Mouse (Mus musculus): ENCODE measurements at regions not wholly inside any gene's neighbourhood (a gene's known extent, or its start where the extent isn't known, plus 50 kb on each side); places are given as distances from the start of the nearest gene placed in this dataset.

GRCm38 (mm10) chr4:89000855-89001254 is 120.9 kb upstream of the Ifne start:
- no peak for DNase-seq

DNA sequence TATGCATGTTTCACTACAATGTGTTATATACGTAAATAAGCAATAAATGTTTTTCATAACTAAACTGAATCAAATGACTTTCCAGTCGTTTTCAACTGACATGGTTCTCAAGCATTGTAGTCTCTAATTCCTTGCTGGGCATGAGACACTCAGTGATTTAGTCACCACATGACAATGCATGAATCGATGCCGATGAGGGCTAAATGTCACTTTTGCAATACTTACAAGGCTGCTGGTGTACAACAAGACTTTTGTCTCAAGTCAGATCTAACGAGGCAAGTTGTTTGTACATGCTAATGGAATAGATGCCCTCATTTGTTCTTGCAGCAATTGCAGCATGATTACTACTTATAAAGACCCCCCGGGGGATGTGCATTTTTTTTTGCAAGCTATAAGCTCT is 120.2 kb upstream of the Ifne start:
- no peak for DNase-seq

DNA sequence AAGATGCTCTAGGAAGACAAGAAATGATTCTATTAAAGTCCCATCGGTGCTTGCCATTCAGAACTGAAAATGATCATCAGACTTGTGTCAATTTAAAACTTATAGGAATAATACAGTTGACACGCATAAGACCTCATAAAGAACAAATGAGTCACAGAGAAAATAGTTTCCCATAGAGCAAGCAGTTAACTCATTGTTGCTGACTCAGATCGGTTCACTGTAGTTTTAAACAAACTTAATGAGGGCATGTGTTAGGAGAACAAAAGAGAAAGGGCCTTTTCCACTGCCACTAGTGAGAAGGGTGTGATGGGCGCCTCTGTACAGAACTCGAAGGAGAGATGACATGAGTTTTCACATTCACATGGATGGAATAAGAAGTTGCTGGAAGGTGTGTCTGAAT is 118.3 kb upstream of the Ifne start:
- no peak for DNase-seq

DNA sequence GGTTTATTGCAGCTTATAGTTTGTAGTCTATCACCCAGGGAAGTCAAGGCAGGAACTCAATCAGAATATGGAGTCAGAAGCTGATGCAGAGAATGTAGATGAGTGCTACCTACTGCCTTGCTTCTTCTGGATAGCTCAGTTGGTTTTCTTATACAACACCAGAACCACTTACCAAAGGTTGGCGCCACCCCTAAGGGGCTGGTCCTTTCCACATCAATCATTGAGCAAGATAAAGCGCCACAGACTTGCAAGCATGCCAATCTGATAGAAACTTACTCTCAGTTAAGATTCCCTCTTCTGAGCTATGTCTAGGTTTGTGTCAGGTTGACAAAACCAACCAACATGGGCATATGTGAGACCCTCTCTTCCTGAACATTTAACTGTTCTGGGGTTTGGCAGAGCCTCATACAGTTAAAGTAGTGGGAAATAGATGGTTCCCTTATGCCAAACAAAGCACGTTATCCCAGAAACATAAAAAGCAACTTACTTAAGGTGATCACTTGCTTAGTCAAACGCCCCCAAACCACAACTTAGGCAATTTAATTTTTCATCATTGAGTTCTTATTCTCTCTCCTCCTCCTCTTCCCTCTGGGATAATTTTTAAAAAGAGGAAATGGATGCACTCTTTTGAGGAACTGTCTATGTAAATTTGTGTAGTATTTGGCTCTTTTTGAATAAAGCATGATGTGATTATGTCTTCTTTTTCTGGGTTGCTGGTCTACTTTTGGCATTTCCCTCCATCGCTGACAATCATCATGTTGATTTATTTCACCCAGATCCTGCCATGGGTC is 115.3 kb upstream of the Ifne start:
- no peak for DNase-seq

GRCm38 (mm10) chr4:88994486-88994885 is 114.5 kb upstream of the Ifne start:
- no peak for DNase-seq

- DNase-seq: no peak
Measured at GRCm38 (mm10) chr4:88992498-88992897, 112.5 kb upstream of the Ifne start.

GRCm38 (mm10) chr4:88988363-88988762 is 108.4 kb upstream of the Ifne start:
- no peak for DNase-seq

DNA sequence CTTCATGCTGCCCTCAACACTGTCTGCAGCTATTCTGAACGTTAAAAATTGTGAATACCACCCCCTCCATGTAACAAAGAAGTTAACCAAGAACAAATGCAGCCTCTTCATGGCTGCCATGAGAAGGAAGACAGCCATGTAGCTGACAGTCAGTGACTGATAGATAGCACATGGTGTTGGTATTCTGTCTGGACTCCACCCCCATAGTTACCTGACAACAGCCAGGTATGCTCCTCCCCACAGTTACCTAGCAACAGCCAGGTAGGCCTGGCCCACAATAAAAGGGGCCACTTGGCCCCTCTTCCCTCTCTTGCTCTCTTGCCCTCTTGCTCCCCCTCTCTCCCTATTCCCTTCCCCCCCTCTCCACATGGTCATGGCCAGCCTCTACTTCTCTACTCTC is 107.1 kb upstream of the Ifne start:
- no peak for DNase-seq

GRCm38 (mm10) chr4:88982457-88982856 is 102.5 kb upstream of the Ifne start:
- no peak for DNase-seq

GRCm38 (mm10) chr4:88977099-88977888 is 97.3 kb upstream of the Ifne start:
- DNase-seq: no peak

- DNase-seq: no peak
Measured at GRCm38 (mm10) chr4:88974535-88974934, 94.5 kb upstream of the Ifne start.

DNA sequence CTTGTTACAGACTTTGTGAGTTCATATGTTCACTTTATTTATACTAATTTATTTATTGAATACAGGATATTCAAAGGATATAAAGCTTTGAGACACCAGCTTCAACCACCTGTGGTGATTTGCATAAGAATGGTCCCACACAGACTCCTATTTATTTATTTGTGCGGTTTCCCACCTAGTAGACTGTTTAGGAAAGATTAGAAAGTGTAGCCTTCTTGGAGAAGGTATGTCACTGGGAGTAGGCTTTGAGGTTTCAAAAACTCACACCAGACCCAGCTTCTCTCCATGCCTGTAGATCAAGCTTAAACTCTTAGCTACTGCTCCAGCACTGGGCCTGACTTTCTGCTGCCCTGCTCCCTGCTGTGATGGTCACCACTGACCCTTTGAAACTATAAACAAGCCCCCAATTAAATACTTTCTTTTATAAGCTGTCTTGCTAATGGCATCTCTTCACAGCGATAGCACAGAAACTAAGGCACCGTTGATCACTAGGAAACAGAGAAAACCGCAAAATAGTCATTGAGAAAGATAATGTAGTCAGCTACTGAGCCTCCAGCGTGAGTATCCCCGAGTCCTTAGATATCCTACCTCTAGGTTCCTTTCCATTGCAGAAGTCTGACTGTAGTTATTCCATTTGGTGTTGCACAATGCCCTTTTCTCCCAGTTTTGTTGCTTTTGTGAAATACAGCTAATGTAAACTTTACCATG is 89.3 kb upstream of the Ifne start:
- no peak for DNase-seq

DNA sequence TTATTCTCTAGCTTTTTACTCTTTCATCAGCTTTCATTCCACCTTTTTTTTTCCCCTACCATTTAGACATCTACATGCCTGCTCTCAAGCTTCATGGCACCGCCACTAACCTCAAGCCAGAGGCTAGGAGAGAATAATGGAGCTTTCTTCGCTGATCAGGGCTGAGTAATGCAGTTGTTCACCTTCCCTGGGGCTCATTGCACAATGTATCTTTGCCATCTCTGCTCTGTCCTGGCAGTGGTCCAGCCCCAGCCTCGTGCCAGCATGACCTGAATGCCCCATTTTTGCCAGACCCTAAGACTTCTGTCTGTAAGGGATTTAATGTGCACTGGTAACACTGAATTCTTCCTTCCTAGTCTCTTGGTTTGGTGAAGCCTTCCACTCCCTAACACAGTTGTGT is 79.6 kb upstream of the Ifne start:
- no peak for DNase-seq

DNA sequence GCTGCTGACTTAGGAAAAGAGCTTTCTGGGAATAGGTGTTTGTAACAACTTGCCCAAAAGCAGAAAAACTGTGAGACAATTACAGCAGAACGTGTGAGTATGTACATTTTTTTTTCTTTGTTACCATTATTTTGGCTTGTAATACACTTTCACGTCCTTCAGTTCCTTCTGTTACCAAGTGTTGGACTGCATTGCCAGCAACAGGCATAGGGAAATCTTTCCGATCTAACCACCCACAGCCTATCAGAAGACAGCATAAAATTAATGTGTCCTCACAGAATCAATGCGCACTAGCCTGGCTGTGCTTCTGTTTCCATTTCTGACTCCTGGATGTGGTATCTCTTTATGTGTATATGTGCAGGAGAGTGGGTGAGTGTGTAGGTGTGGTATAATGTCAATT is 76.6 kb upstream of the Ifne start:
- no peak for DNase-seq

- DNase-seq: no peak
Measured at GRCm38 (mm10) chr4:88956151-88956550, 76.2 kb upstream of the Ifne start.

DNA sequence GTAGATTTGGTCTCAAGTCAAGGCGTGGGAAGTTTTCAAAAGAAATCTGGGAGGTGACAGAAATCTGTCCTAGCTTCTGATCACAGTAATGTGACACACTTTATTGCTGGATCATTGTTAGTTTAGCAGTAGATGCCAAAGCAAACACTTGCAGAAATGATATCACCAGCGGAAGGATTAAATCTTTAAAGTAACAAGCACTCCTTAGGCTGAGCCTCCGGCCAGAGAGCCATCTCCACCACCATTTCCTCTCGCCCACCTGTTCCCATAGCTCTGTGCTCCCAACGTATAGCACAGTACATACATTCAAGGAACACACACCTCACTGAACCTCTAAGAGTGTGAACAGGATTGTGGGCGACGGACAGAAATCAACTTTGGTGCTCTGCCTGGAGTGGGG is 75.6 kb upstream of the Ifne start:
- no peak for DNase-seq

DNA sequence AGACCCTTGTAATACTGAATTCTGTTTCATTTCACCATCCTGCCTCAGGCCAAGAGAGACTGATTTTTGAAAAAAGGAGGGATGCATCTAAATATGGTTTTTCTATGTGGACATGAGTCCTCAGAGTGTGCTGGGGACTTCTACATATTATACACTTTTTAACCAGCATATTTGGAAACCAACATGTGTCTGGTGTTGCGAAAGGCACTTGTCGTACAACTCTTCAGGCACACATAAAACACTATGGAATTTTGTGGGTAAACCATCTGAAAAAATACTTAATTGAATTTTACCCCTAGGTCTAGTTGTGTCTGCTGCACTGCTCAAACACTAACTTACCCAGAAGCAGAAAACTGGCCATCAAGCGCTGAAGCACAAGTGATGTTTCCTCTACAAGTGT is 74.0 kb upstream of the Ifne start:
- no peak for DNase-seq

DNA sequence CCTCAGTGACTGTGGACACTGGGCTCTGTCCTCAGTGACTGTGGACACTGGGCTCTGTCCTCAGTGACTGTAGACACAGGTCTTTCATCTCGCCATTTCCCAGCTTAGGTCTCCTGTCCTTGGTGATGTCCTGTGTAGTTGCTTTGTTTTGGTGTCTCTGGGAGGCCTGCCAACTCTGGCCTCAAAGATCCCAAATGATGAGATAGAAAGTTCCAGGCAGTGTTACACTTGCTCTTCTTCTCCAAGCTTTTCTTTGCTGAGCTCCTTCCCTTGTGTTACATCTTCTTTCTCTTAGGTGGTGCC is 71.0 kb upstream of the Ifne start:
- DNase-seq: no peak

- no peak for DNase-seq
Measured at GRCm38 (mm10) chr4:88950181-88951033, 70.4 kb upstream of the Ifne start.

DNA sequence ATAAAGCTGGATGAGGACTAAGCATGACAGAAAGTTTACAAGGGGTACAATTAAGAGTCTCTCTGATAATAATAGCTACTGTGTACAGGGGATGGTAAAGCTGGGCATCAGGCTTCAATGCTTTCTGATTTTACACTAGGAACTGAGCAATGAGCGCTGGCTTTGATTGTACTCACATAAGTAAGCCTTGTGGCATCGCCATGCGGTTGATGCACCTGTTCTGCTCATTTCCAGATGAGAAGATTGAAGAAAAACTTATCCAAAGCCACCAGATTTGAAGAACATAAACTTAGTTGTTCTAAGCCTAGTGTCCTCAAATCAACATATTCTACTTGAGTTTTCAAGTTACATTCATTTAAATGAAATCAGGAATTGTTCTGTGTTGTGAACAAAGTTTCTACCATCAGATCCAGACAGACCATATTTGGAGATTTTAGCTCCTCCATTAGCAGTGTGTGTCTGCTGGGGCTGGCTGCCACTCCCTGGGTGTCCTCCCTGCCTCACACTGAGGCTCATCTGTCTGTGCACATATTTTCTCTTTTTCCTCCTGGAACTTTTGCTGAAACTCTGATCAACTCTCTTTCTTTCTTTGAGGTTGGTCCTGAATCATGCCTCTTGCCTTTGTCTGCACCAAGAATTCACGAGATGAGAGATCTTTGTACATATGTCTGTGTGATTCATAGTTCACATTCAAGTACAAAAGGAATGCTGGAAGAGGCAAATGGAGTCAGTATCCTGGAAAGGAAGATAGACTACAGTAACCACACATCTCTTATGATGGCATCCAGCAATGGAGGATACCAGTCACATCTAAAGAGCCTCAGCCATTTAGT is 68.2 kb upstream of the Ifne start:
- no peak for DNase-seq

DNA sequence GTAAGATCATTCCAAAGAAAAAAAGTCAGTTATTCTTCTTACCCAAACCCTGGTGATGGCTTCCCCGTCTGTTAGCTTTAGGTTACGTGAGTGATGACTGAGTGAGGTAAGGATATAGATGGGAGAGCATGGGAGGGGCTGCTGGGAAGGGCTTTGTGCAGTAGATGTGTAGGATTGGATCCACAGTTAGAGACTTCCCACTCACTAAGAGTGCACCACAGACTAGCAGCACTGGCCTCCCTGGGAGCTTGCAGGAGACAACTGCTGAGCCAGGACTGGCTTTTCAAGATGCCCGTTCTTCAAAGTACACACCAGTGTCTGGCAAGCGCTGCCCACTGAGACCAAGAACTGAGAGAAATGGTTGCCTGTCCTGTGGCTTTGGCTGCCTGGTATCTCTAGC is 62.0 kb upstream of the Ifne start:
- DNase-seq: no peak

DNA sequence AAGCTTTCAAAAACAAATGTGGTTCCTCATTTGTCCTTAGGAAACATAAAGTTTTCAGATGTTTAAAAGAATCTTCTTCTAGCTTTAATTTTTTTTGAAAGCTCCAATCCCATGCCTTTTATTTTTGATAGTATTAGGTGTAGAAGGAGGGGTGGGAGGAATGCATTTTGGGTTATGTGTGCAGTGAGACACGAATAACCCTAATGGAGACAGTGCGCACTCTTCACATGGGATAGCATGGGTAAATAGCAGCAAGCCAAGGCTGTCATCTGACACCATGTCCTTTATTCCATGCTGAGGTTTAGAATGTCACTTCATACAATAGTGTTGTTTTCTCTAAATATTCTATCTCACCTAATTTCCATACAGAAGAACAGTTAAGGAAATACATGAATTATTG is 60.7 kb upstream of the Ifne start:
- no peak for DNase-seq

Data from gastrocnemius, postnatal 25 days (tissue).